Mouse (Mus musculus) ovary, postnatal 36 days (tissue): ENCODE measurements around the gene Mthfr.
A peak's percentile ranks its signal among the peaks of the same experiment; 100 is the strongest.
"Not testable (repeated sequence)": the region's sequence is repeated elsewhere in the genome, so short reads cannot be mapped to it uniquely, and the experiment has no call there.

Experiments used
- DNase-seq: peaks from one replicate; pipeline ENCODE4 v3.0.0; 2022; ENCODE audit warnings: low spot score, mixed read lengths

Gene Mthfr

GRCm38 (mm10) chr4:148040029-148040830, 1.4 kb downstream of the Mthfr start:
- no peak for DNase-seq

- DNase-seq, result peak; percentile 68
Measured at GRCm38 (mm10) chr4:148040933-148041610, 2.2 kb downstream of the Mthfr start.

- DNase-seq, result peak; percentile 41
Measured at GRCm38 (mm10) chr4:148041611-148042191, 2.8 kb downstream of the Mthfr start.

GRCm38 (mm10) chr4:148043327-148043726, 4.5 kb downstream of the Mthfr start:
- DNase-seq, result not testable (repeated sequence)

GRCm38 (mm10) chr4:148044113-148044512, 5.2 kb downstream of the Mthfr start:
- DNase-seq, result no peak

- no peak for DNase-seq
Measured at GRCm38 (mm10) chr4:148046450-148047031, 7.7 kb downstream of the Mthfr start.

- not testable (repeated sequence) for DNase-seq
Measured at GRCm38 (mm10) chr4:148050396-148050914, 11.6 kb downstream of the Mthfr start.

GRCm38 (mm10) chr4:148051046-148051776, 12.3 kb downstream of the Mthfr start:
- DNase-seq, result no peak

- no peak for DNase-seq
Measured at GRCm38 (mm10) chr4:148051886-148052285, 13.0 kb downstream of the Mthfr start.

- no peak for DNase-seq
Measured at GRCm38 (mm10) chr4:148052976-148053375, 14.1 kb downstream of the Mthfr start.

- no peak for DNase-seq
Measured at GRCm38 (mm10) chr4:148053417-148053920, 14.6 kb downstream of the Mthfr start.

- no peak for DNase-seq
Measured at GRCm38 (mm10) chr4:148054961-148055695, 16.3 kb downstream of the Mthfr start.

GRCm38 (mm10) chr4:148056246-148056645, 17.4 kb downstream of the Mthfr start:
- no peak for DNase-seq

GRCm38 (mm10) chr4:148056801-148057200, 17.9 kb downstream of the Mthfr start:
- DNase-seq, result no peak

GRCm38 (mm10) chr4:148057661-148058209, 18.9 kb downstream of the Mthfr start:
- DNase-seq, result no peak

- no peak for DNase-seq
Measured at GRCm38 (mm10) chr4:148058218-148058819, 19.4 kb downstream of the Mthfr start.

GRCm38 (mm10) chr4:148058993-148059392, 20.1 kb downstream of the Mthfr start:
- DNase-seq, result no peak

GRCm38 (mm10) chr4:148060120-148061085, 21.5 kb downstream of the Mthfr start:
- DNase-seq, result peak; percentile 51

GRCm38 (mm10) chr4:148061086-148061480, 22.2 kb downstream of the Mthfr start:
- DNase-seq, result no peak
